15 mouse cellular contexts compared by ENCODE assay signal in genomic region chr5:115634046-115634445, GRCm38 (mm10). TPM values are rescaled to one million over a fixed set of nuclear protein-coding genes. Genes with fewer than 3 reads are reported as not detected.
A peak's percentile ranks its signal among the peaks of the same experiment; 100 is the strongest.
DNase-seq lines count a peak whose midpoint lies in the region; ATAC-seq and TF ChIP-seq lines count a peak whose summit lies in the region.
"Had no signal": no experiment of that assay in that cellular context is flagged by ENCODE, and none has a peak within 500 bp of the region (broad histone marks: within the 10 kb centered on the region; RNA-seq: fewer than 3 reads in every experiment).

No protein-coding gene starts in this region.

- no peak for TF ChIP-seq CTCF in midbrain, postnatal 0 days (IDR thresholded peaks at IDR 0.05)

- ATAC-seq in heart, embryonic 11.5 days (replicated peaks; ENCODE audit: insufficient number of reproducible peaks, low FRiP score, low TSS enrichment), result no peak
- no peak for ATAC-seq in midbrain, embryonic 13.5 days
- ATAC-seq in midbrain, embryonic 16.5 days, result no peak
- peak; percentile 56 for ATAC-seq in liver, embryonic 11.5 days (replicated peaks; ENCODE audit: low FRiP score)
- no peak for ATAC-seq in midbrain, postnatal 0 days (ENCODE audit: low FRiP score)
- ATAC-seq: forebrain, embryonic 13.5 days had no signal

- no peak for DNase-seq in heart, postnatal 10 days
- no peak for DNase-seq in liver, embryonic 11.5 days (ENCODE audit: low spot score)
- no peak for DNase-seq in midbrain, postnatal 0 days (ENCODE audit: low spot score)
- no peak for DNase-seq in layer of hippocampus, adult 9-11 months
- DNase-seq in kidney, adult 9 months, result no peak
- DNase-seq: cerebellum, postnatal 14 days; kidney, adult 18-20 months; lung, postnatal 36 days; spleen, adult 18-20 months; thymus, postnatal 36 days had no signal

- no peak overlapping the region for H3K27ac ChIP-seq in heart, embryonic 11.5 days (ENCODE audit: low read depth, low read length)
- H3K27ac ChIP-seq in midbrain, embryonic 13.5 days, result no peak overlapping the region
- H3K27ac ChIP-seq in midbrain, embryonic 16.5 days (ENCODE audit: low read length), result no peak overlapping the region
- H3K27ac ChIP-seq in liver, embryonic 11.5 days (ENCODE audit: low read depth, low read length), result no peak overlapping the region
- no peak overlapping the region for H3K27ac ChIP-seq in midbrain, postnatal 0 days (ENCODE audit: low read depth, low read length)
- H3K27ac ChIP-seq: embryonic facial prominence, embryonic 12.5 days; forebrain, embryonic 13.5 days had no signal

- H3K36me3 ChIP-seq in heart, embryonic 11.5 days (ENCODE audit: control insufficient read depth, insufficient read depth, low read length), result peaks cover 5% of the 10 kb centered on the region; the same call in 1 of the 2 replicates
- peaks cover 17% of the 10 kb centered on the region for H3K36me3 ChIP-seq in midbrain, embryonic 13.5 days
- peaks cover 7% of the 10 kb centered on the region for H3K36me3 ChIP-seq in midbrain, embryonic 16.5 days (ENCODE audit: control insufficient read depth, insufficient read depth, low read length)
- peaks cover 8% of the 10 kb centered on the region for H3K36me3 ChIP-seq in liver, embryonic 11.5 days (ENCODE audit: control insufficient read depth, insufficient read depth, low read length)
- H3K36me3 ChIP-seq in midbrain, postnatal 0 days (ENCODE audit: insufficient read depth, low read length), result 0 out of 2 replicates have a peak, but pooled peaks cover 5% of the 10 kb centered on the region

- no peaks in the 10 kb centered on the region for H3K9me3 ChIP-seq in heart, embryonic 11.5 days (replicated peaks; ENCODE audit: control insufficient read depth, low read length)
- H3K9me3 ChIP-seq in midbrain, embryonic 13.5 days, result no peaks in the 10 kb centered on the region
- H3K9me3 ChIP-seq in midbrain, embryonic 16.5 days (replicated peaks; ENCODE audit: control insufficient read depth, low read length, poor library complexity, severe bottlenecking), result no peaks in the 10 kb centered on the region
- no peaks in the 10 kb centered on the region for H3K9me3 ChIP-seq in liver, embryonic 11.5 days (ENCODE audit: control insufficient read depth, low read length)
- no peaks in the 10 kb centered on the region for H3K9me3 ChIP-seq in midbrain, postnatal 0 days (ENCODE audit: low read length)
- H3K9me3 ChIP-seq: embryonic facial prominence, embryonic 12.5 days; forebrain, embryonic 13.5 days had no signal

- H3K9ac ChIP-seq in heart, embryonic 11.5 days (ENCODE audit: low read depth, low read length), result no peak overlapping the region
- H3K9ac ChIP-seq in midbrain, embryonic 13.5 days (replicated peaks), result no peak overlapping the region
- H3K9ac ChIP-seq in midbrain, embryonic 16.5 days (ENCODE audit: low read depth, low read length), result no peak overlapping the region
- H3K9ac ChIP-seq in liver, embryonic 11.5 days (ENCODE audit: low read depth, low read length), result peak overlapping the region; percentile 20; the same call in 1 of the 2 replicates
- H3K9ac ChIP-seq in midbrain, postnatal 0 days (replicated peaks; ENCODE audit: low read length, poor library complexity, severe bottlenecking), result 0 out of 2 replicates have a peak overlapping the region, but pooled peaks have one; percentile 4
- H3K9ac ChIP-seq: embryonic facial prominence, embryonic 12.5 days; forebrain, embryonic 13.5 days had no signal

- H3K4me1 ChIP-seq in heart, embryonic 11.5 days (ENCODE audit: control insufficient read depth, insufficient read depth, low read length), result peaks cover 22% of the 10 kb centered on the region
- peaks cover 54% of the 10 kb centered on the region for H3K4me1 ChIP-seq in midbrain, embryonic 13.5 days (replicated peaks)
- H3K4me1 ChIP-seq in midbrain, embryonic 16.5 days (ENCODE audit: control insufficient read depth, insufficient read depth, low read length), result peaks cover 34% of the 10 kb centered on the region
- H3K4me1 ChIP-seq in liver, embryonic 11.5 days (replicated peaks; ENCODE audit: control insufficient read depth, insufficient read depth, low read length), result peaks cover 42% of the 10 kb centered on the region
- peaks cover 8% of the 10 kb centered on the region; the same call in 1 of the 2 replicates for H3K4me1 ChIP-seq in midbrain, postnatal 0 days (ENCODE audit: insufficient read depth, low read length)

- intact Hi-C loops in heart, postnatal 10 days (cut with DNase I), result no loop called here

- peak overlapping the region; percentile 86; the same call in 1 of the 2 replicates for H3K4me2 ChIP-seq in heart, embryonic 11.5 days
- peak overlapping the region; percentile 82; the same call in 1 of the 2 replicates for H3K4me2 ChIP-seq in midbrain, embryonic 13.5 days (replicated peaks)
- no peak overlapping the region for H3K4me2 ChIP-seq in midbrain, embryonic 16.5 days (ENCODE audit: low read length)
- peak overlapping the region; percentile 90 for H3K4me2 ChIP-seq in liver, embryonic 11.5 days
- no peak overlapping the region for H3K4me2 ChIP-seq in midbrain, postnatal 0 days (ENCODE audit: low read depth, low read length, poor library complexity, severe bottlenecking)

- no peaks in the 10 kb centered on the region for H3K27me3 ChIP-seq in heart, embryonic 11.5 days (ENCODE audit: control insufficient read depth, insufficient read depth, low read length)
- H3K27me3 ChIP-seq in midbrain, embryonic 13.5 days, result no peaks in the 10 kb centered on the region
- H3K27me3 ChIP-seq in midbrain, embryonic 16.5 days (ENCODE audit: control insufficient read depth, insufficient read depth, low read depth, low read length), result no peaks in the 10 kb centered on the region
- no peaks in the 10 kb centered on the region for H3K27me3 ChIP-seq in liver, embryonic 11.5 days (replicated peaks; ENCODE audit: control insufficient read depth, insufficient read depth, low read length)
- H3K27me3 ChIP-seq in midbrain, postnatal 0 days (ENCODE audit: insufficient read depth, low read length), result no peaks in the 10 kb centered on the region
- H3K27me3 ChIP-seq: embryonic facial prominence, embryonic 12.5 days; forebrain, embryonic 13.5 days had no signal

- no peak overlapping the region for H3K4me3 ChIP-seq in heart, embryonic 11.5 days (ENCODE audit: low read depth, low read length)
- no peak overlapping the region for H3K4me3 ChIP-seq in midbrain, embryonic 13.5 days (replicated peaks)
- no peak overlapping the region for H3K4me3 ChIP-seq in midbrain, embryonic 16.5 days (ENCODE audit: low read depth, low read length)
- H3K4me3 ChIP-seq in liver, embryonic 11.5 days (ENCODE audit: low read depth, low read length), result peak overlapping the region; percentile 99
- H3K4me3 ChIP-seq in midbrain, postnatal 0 days (ENCODE audit: low read depth, low read length), result no peak overlapping the region

- WGBS in heart, embryonic 11.5 days (ENCODE audit: insufficient replicate concordance), result 79% methylated on average over 8 of the region's 8 CpGs
- 96% methylated on average over 8 of the region's 8 CpGs for WGBS in midbrain, embryonic 13.5 days
- WGBS in midbrain, embryonic 16.5 days, result 90% methylated on average over 8 of the region's 8 CpGs
- 58% methylated on average over 8 of the region's 8 CpGs for WGBS in liver, embryonic 11.5 days
- 91% methylated on average over 8 of the region's 8 CpGs for whole genome bisulfite sequencing in midbrain, postnatal 0 days

RNA-seq across cellular contexts. Expression of gene Rab35, which starts 2.3 kb away (rescaled TPM):
- 19.2 and 20.1 TPM in 2 replicates for polyA plus RNA-seq in heart, embryonic 11.5 days (2014; fragmentation: Nextera tagmentation; extraction: Ambion mirVana)
- 10 to 100 TPM; 51.0 to 52.2 TPM for total RNA-seq in heart, postnatal 10 days (2021)
- 13.1 and 16.8 TPM in 2 replicates for polyA plus RNA-seq in midbrain, embryonic 13.5 days (2015; fragmentation: Nextera tagmentation; extraction: Ambion mirVana)
- polyA plus RNA-seq in midbrain, embryonic 16.5 days (2015; fragmentation: Nextera tagmentation; extraction: Ambion mirVana), result 16.5 and 18.5 TPM in 2 replicates
- polyA plus RNA-seq in liver, embryonic 11.5 days (2014; fragmentation: Nextera tagmentation; extraction: Ambion mirVana), result 22.5 and 26.1 TPM in 2 replicates
- 97.4 and 99.0 TPM in 2 replicates for total RNA-seq in midbrain, postnatal 0 days (2014; rRNA removed)
- 23.0 and 24.5 TPM in 2 replicates for polyA plus RNA-seq in midbrain, postnatal 0 days (2015; fragmentation: Nextera tagmentation; extraction: Ambion mirVana)

Comparison
In these comparisons a context has a peak if more than half of its experiments do, and no peak if none do; other contexts are left out.
1. H3K4me2 ChIP-seq: peak in heart, embryonic 11.5 days (single experiment), midbrain, embryonic 13.5 days (single experiment) and liver, embryonic 11.5 days (single experiment); none in midbrain, embryonic 16.5 days (single experiment) and midbrain, postnatal 0 days (single experiment).
2. H3K9ac ChIP-seq: peak in liver, embryonic 11.5 days (single experiment) and midbrain, postnatal 0 days (single experiment); none in heart, embryonic 11.5 days (single experiment), midbrain, embryonic 13.5 days (single experiment) and midbrain, embryonic 16.5 days (single experiment).